Mouse (Mus musculus): ENCODE data around the gene Elp4. TPM values are rescaled to one million over a fixed set of nuclear protein-coding genes. Genes with fewer than 3 reads are reported as not detected.

Gene Elp4
- polyA plus RNA-seq, 1 experiment, result 2.9 TPM

GRCm38 (mm10) chr2:105786986-105787385 lies 117.4 kb downstream of the Elp4 start:
- Histone ChIP-seq H3K36me3 (ENCODE audit: control insufficient read depth, insufficient read depth, low read length) (no peaks in the 10 kb centered on the region), H3K4me3 (ENCODE audit: extremely low read depth, insufficient read depth, insufficient read length) (no peak overlapping the region), H3K27ac (ENCODE audit: insufficient read depth, low read length) (no peak overlapping the region), H3K4me1 (ENCODE audit: control insufficient read depth, insufficient read depth, insufficient read length) (no peaks in the 10 kb centered on the region), H3K27me3 (ENCODE audit: control insufficient read depth, insufficient read depth, low read length) (no peaks in the 10 kb centered on the region)
- TF ChIP-seq POLR2A (IDR thresholded peaks at IDR 0.05; ENCODE audit: low read depth, low read length) (no peak), CTCF (IDR thresholded peaks at IDR 0.05; ENCODE audit: extremely low read depth, insufficient read depth, insufficient read length, insufficient replicate concordance) (no peak)
- WGBS, result 53% methylated on average over 2 of the region's 2 CpGs
- DNase-seq (ENCODE audit: low read depth in 1 of 2, low spot score in 2 of 2), result no peak

- no peak for TF ChIP-seq POLR2A (IDR thresholded peaks at IDR 0.05; ENCODE audit: low read depth, low read length)
- TF ChIP-seq CTCF (IDR thresholded peaks at IDR 0.05; ENCODE audit: extremely low read depth, insufficient read depth, insufficient read length, insufficient replicate concordance), result no peak
- WGBS, result 93% methylated on average over 5 of the region's 5 CpGs
- Histone ChIP-seq H3K27me3 (ENCODE audit: control insufficient read depth, insufficient read depth, low read length) (no peaks in the 10 kb centered on the region), H3K4me3 (ENCODE audit: extremely low read depth, insufficient read depth, insufficient read length) (no peak overlapping the region), H3K27ac (ENCODE audit: insufficient read depth, low read length) (no peak overlapping the region), H3K4me1 (ENCODE audit: control insufficient read depth, insufficient read depth, insufficient read length) (no peaks in the 10 kb centered on the region), H3K36me3 (ENCODE audit: control insufficient read depth, insufficient read depth, low read length) (no peaks in the 10 kb centered on the region)
- no peak for DNase-seq (ENCODE audit: low read depth in 1 of 2, low spot score in 2 of 2)
These were observed 121.5 kb downstream of the Elp4 start for GRCm38 (mm10) chr2:105782885-105783284.

GRCm38 (mm10) chr2:105780739-105781138 lies 123.6 kb downstream of the Elp4 start:
- H3K27ac ChIP-seq (ENCODE audit: insufficient read depth, low read length), result no peak overlapping the region

GRCm38 (mm10) chr2:105779320-105779891 lies 125.0 kb downstream of the Elp4 start:
- TF ChIP-seq CTCF (IDR thresholded peaks at IDR 0.05; ENCODE audit: extremely low read depth, insufficient read depth, insufficient read length, insufficient replicate concordance) (no peak), POLR2A (IDR thresholded peaks at IDR 0.05; ENCODE audit: low read depth, low read length) (no peak)
- Histone ChIP-seq H3K36me3 (ENCODE audit: control insufficient read depth, insufficient read depth, low read length) (no peaks in the 10 kb centered on the region), H3K4me3 (ENCODE audit: extremely low read depth, insufficient read depth, insufficient read length) (no peak overlapping the region), H3K4me1 (ENCODE audit: control insufficient read depth, insufficient read depth, insufficient read length) (no peaks in the 10 kb centered on the region), H3K27me3 (ENCODE audit: control insufficient read depth, insufficient read depth, low read length) (no peaks in the 10 kb centered on the region), H3K27ac (ENCODE audit: insufficient read depth, low read length) (no peak overlapping the region)
- WGBS, result 87% methylated on average over 6 of the region's 6 CpGs
- no peak for DNase-seq (ENCODE audit: low read depth in 1 of 2, low spot score in 2 of 2)

More at GRCm38 (mm10) chr2:105780739-105781138, 123.6 kb downstream of the Elp4 start:
- 76% methylated on average over 1 of the region's 1 CpGs for WGBS
- Histone ChIP-seq H3K4me3 (ENCODE audit: extremely low read depth, insufficient read depth, insufficient read length) (no peak overlapping the region), H3K4me1 (ENCODE audit: control insufficient read depth, insufficient read depth, insufficient read length) (no peaks in the 10 kb centered on the region), H3K27me3 (ENCODE audit: control insufficient read depth, insufficient read depth, low read length) (no peaks in the 10 kb centered on the region), H3K36me3 (ENCODE audit: control insufficient read depth, insufficient read depth, low read length) (no peaks in the 10 kb centered on the region)
- TF ChIP-seq CTCF (IDR thresholded peaks at IDR 0.05; ENCODE audit: extremely low read depth, insufficient read depth, insufficient read length, insufficient replicate concordance) (no peak), POLR2A (IDR thresholded peaks at IDR 0.05; ENCODE audit: low read depth, low read length) (no peak)
- DNase-seq (ENCODE audit: low read depth in 1 of 2, low spot score in 2 of 2), result no peak

GRCm38 (mm10) chr2:105771314-105771713 lies 133.1 kb downstream of the Elp4 start:
- no peak overlapping the region for H3K27ac ChIP-seq (ENCODE audit: insufficient read depth, low read length)
- no peaks in the 10 kb centered on the region for H3K36me3 ChIP-seq (ENCODE audit: control insufficient read depth, insufficient read depth, low read length)
- 91% methylated on average over 3 of the region's 3 CpGs for WGBS
- TF ChIP-seq CTCF (IDR thresholded peaks at IDR 0.05; ENCODE audit: extremely low read depth, insufficient read depth, insufficient read length, insufficient replicate concordance) (no peak), POLR2A (IDR thresholded peaks at IDR 0.05; ENCODE audit: low read depth, low read length) (no peak)
- no peaks in the 10 kb centered on the region for H3K27me3 ChIP-seq (ENCODE audit: control insufficient read depth, insufficient read depth, low read length)
- no peaks in the 10 kb centered on the region for H3K4me1 ChIP-seq (ENCODE audit: control insufficient read depth, insufficient read depth, insufficient read length)
- no peak overlapping the region for H3K4me3 ChIP-seq (ENCODE audit: extremely low read depth, insufficient read depth, insufficient read length)
- DNase-seq (ENCODE audit: low read depth in 1 of 2, low spot score in 2 of 2), result no peak

- 84% methylated on average over 4 of the region's 4 CpGs for WGBS
These were observed 134.5 kb downstream of the Elp4 start for GRCm38 (mm10) chr2:105769747-105770328.

GRCm38 (mm10) chr2:105753512-105753911 lies 150.9 kb downstream of the Elp4 start:
- Histone ChIP-seq H3K36me3 (ENCODE audit: control insufficient read depth, insufficient read depth, low read length) (no peaks in the 10 kb centered on the region), H3K4me3 (ENCODE audit: extremely low read depth, insufficient read depth, insufficient read length) (no peak overlapping the region), H3K27ac (ENCODE audit: insufficient read depth, low read length) (no peak overlapping the region), H3K27me3 (ENCODE audit: control insufficient read depth, insufficient read depth, low read length) (no peaks in the 10 kb centered on the region), H3K4me1 (ENCODE audit: control insufficient read depth, insufficient read depth, insufficient read length) (no peaks in the 10 kb centered on the region)
- TF ChIP-seq POLR2A (IDR thresholded peaks at IDR 0.05; ENCODE audit: low read depth, low read length), result no peak
- no peak for TF ChIP-seq CTCF (IDR thresholded peaks at IDR 0.05; ENCODE audit: extremely low read depth, insufficient read depth, insufficient read length, insufficient replicate concordance)
- DNase-seq (ENCODE audit: low read depth in 1 of 2, low spot score in 2 of 2), result no peak
- WGBS, result 82% methylated on average over 1 of the region's 1 CpGs

More at GRCm38 (mm10) chr2:105769747-105770328, 134.5 kb downstream of the Elp4 start:
- no peak for DNase-seq (ENCODE audit: low read depth in 1 of 2, low spot score in 2 of 2)
- Histone ChIP-seq H3K27ac (ENCODE audit: insufficient read depth, low read length) (no peak overlapping the region), H3K4me1 (ENCODE audit: control insufficient read depth, insufficient read depth, insufficient read length) (no peaks in the 10 kb centered on the region), H3K4me3 (ENCODE audit: extremely low read depth, insufficient read depth, insufficient read length) (no peak overlapping the region), H3K36me3 (ENCODE audit: control insufficient read depth, insufficient read depth, low read length) (no peaks in the 10 kb centered on the region), H3K27me3 (ENCODE audit: control insufficient read depth, insufficient read depth, low read length) (no peaks in the 10 kb centered on the region)
- TF ChIP-seq CTCF (IDR thresholded peaks at IDR 0.05; ENCODE audit: extremely low read depth, insufficient read depth, insufficient read length, insufficient replicate concordance) (no peak), POLR2A (IDR thresholded peaks at IDR 0.05; ENCODE audit: low read depth, low read length) (no peak)

Measured in spleen, adult 2 months (tissue).